Mouse (Mus musculus): Measurements from ENCODE around the gene Ddx17.

Gene Ddx17

GRCm38 (mm10) chr15:79517710-79518109 lies 28.8 kb downstream of the Ddx17 start:
- no peak for DNase-seq

- peak; percentile 47 to 80 for DNase-seq
Observed at GRCm38 (mm10) chr15:79516171-79517096, 30.1 kb downstream of the Ddx17 start, which contains the start of gene Kdelr3. Kdelr3 (plus strand) TSS chr15:79516411.

GRCm38 (mm10) chr15:79513940-79514339 lies 32.6 kb downstream of the Ddx17 start:
- peak; percentile 25 to 57 for DNase-seq

GRCm38 (mm10) chr15:79511553-79512320 lies 34.8 kb downstream of the Ddx17 start:
- peak; percentile 85 to 94 for DNase-seq

- no peak for DNase-seq
Observed at GRCm38 (mm10) chr15:79510425-79510824, 36.1 kb downstream of the Ddx17 start.

- DNase-seq, result no peak
Observed at GRCm38 (mm10) chr15:79509998-79510397, 36.5 kb downstream of the Ddx17 start.

GRCm38 (mm10) chr15:79507055-79507828 lies 39.3 kb downstream of the Ddx17 start:
- DNase-seq, result peak; percentile 76 to 78

GRCm38 (mm10) chr15:79506460-79506859 lies 40.1 kb downstream of the Ddx17 start:
- DNase-seq, result no peak

- DNase-seq, result peak; percentile 58 to 86
Observed at GRCm38 (mm10) chr15:79505616-79506283, 40.8 kb downstream of the Ddx17 start.

- no peak for DNase-seq
Observed at GRCm38 (mm10) chr15:79504707-79505452, 41.7 kb downstream of the Ddx17 start, which contains the start of gene Kcnj4. Kcnj4 (minus strand) TSS chr15:79505241.

GRCm38 (mm10) chr15:79503438-79503837 lies 43.1 kb downstream of the Ddx17 start:
- no peak for DNase-seq

- no peak for DNase-seq
Observed at GRCm38 (mm10) chr15:79502891-79503341, 43.6 kb downstream of the Ddx17 start.

- no peak for DNase-seq
Observed at GRCm38 (mm10) chr15:79500110-79500509, 46.4 kb downstream of the Ddx17 start.

GRCm38 (mm10) chr15:79493527-79493926 lies 53.0 kb downstream of the Ddx17 start:
- DNase-seq, result no peak

- no peak for DNase-seq
Observed at GRCm38 (mm10) chr15:79489463-79489862, 57.1 kb downstream of the Ddx17 start.

GRCm38 (mm10) chr15:79481181-79481688 lies 65.3 kb downstream of the Ddx17 start:
- DNase-seq, result peak in 1 of 2 experiments; percentile 48
